Mouse (Mus musculus): ENCODE results near the gene Fbxo44. TPM values are rescaled to one million over a fixed set of nuclear protein-coding genes. Genes with fewer than 3 reads are reported as not detected.
"Not testable (repeated sequence)": the region's sequence is repeated elsewhere in the genome, so short reads cannot be mapped to it uniquely, and the experiment has no call there.

Fbxo44 gene
- polyA plus RNA-seq (2017; shearing (Covaris generic)): 1 to 10 TPM; 2.2 to 2.6 TPM

- ATAC-seq: peak; percentile 8
These were observed at the start of gene Fbxo44, which contains the start of gene Fbxo2 for GRCm38 (mm10) chr4:148160436-148161390. Gene Fbxo44, minus strand, starts transcription at chr4:148160482. Gene Fbxo2, plus strand, starts transcription at chr4:148160621.

DNA sequence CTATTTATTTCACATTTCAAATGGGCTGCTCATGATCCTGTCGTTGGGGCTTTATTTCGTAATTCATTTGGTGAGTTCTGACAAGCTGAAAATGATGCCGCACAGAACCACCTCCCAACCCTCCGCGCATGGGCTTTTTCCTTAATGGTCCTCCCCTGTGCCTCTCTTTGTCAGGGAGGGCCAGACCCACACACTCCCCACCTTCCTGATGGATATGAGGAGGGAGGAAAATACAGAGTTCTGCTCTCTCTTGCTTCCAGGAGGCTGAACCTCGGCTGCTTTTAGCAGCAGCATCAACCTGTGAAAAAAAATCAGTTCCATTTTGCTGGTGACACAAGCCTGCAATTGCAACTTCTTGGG lies 44.6 kb upstream of the Fbxo44 start:
- ATAC-seq: no peak

GRCm38 (mm10) chr4:148204061-148204872 lies 44.0 kb upstream of the Fbxo44 start:
- ATAC-seq: no peak

DNA sequence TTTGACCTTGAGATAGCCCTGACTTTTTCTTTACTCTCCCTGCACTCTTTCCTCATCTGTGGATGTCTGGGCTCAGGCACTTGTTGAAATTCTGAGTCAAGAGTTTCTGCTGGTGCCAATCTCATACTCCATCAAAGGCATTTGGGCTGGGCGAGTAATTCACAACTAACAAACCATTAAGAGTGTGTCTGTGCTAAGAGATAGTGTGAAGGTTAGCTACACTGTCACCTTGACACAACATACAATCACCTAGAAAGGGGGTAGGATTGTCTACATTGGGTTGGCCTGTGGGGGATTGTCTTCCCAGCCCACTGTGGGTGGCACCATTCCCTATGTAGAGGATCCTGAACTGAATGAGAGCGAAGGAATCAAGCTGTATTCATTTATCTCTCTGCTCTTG lies 43.3 kb upstream of the Fbxo44 start:
- no peak for ATAC-seq

DNA sequence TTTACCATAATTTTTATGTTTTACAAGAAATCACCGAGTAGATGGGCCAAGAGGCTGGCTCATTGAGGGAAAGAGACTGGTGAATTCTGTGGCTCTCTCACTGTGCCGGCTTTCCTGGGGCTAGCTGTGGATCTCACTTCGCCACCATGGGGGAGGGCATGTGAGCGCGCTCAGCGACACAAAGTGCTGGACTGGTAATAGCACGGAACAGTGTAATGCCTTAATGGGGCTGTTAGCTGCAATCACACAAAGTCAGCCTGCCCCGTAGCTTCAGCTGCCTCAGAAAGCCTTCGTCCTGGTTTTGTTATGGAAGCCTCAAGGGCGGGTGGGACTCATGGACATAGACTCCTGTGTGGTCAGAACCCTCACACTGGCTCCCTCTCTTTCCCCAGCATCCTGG lies 38.4 kb upstream of the Fbxo44 start:
- ATAC-seq: no peak

DNA sequence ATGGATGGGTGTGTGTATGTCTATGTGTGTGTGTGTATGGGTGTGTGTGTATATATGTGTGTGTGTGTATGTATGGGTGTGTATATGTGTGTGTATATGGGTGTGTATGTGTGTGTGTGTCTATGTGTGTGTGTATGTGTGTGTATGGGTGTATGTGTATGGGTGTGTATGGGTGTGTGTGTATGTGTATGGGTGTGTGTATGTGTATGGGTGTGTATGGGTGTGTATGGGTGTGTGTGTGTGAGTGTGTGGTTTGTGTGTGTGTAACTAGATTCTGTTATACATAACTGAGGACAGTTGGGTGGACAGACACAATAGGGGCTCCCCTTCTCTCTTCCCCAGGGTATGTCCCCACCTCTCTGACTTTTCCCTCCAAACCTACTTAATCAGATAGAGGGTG lies 34.1 kb upstream of the Fbxo44 start:
- no peak for ATAC-seq

DNA sequence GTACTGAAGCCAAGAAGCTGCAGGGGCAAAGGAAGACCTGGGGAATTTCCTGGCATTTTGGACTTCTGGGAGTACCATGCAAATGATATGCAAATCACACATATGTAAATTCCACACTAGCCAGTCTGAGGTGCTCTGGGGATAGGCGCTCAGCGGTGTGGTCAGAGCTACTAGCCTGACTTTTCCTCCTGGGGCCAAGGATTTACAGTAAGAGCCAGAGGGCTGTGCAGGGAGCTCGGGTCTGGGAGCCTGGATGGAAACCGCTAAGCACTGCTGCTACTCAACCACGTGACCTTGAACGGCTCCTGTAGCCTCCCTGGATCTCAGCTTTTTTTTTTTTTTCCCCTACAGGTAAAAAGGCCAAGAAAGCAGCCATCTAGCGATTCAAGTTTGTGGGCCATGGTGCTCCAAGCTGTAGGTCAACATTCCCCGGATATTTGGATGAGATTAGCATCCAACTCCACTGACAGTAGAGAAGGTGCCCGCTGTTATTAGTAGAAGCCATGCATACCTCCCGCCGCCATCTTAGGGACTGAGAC lies 32.5 kb upstream of the Fbxo44 start:
- ATAC-seq: no peak

- not testable (repeated sequence) for ATAC-seq
These were observed 28.5 kb upstream of the Fbxo44 start for GRCm38 (mm10) chr4:148188767-148189166.

GRCm38 (mm10) chr4:148185819-148186218 lies 25.5 kb upstream of the Fbxo44 start:
- no peak for ATAC-seq

GRCm38 (mm10) chr4:148184564-148184963 lies 24.3 kb upstream of the Fbxo44 start:
- no peak for ATAC-seq

DNA sequence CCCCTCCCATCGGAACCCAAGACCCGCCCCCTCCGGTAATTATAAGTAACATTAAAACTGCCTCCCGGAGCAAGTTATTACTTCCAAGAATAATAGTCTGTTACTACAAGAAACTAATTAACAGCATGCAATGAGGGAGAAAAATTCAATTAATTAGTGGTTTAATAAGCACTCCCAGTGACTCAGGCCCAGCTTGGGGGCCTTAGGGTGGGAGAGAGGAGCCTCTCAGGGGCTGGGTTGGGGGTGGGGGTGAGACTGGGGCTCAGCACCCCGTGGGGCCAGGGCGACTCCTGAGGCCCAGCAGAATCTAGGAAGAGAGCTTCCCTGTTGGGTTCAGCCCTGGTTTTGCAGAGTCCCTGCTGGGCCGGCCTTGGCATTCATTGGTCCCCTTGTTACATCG lies 22.1 kb upstream of the Fbxo44 start:
- no peak for ATAC-seq

- ATAC-seq: no peak
These were observed 21.2 kb upstream of the Fbxo44 start for GRCm38 (mm10) chr4:148181483-148181882.

DNA sequence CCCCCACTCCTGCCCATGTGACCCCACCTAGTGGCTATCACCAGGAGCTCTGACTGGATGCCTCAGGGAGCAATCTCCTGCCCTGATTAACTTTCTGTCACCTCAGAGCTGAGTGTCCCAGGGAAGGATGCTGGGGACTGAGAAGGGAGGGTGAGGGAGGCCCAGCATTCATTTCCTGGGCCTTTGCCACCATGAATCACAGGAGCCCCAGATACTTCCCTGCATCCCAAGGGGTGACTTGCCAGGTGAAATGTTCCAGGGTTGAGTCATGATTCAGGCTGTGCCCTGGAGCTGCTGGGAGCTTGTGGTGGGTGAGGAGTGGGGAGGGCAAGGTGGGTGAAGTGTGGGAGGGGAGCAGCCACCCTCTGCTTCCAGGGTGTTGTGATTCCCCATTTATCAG lies 17.4 kb upstream of the Fbxo44 start:
- no peak for ATAC-seq

DNA sequence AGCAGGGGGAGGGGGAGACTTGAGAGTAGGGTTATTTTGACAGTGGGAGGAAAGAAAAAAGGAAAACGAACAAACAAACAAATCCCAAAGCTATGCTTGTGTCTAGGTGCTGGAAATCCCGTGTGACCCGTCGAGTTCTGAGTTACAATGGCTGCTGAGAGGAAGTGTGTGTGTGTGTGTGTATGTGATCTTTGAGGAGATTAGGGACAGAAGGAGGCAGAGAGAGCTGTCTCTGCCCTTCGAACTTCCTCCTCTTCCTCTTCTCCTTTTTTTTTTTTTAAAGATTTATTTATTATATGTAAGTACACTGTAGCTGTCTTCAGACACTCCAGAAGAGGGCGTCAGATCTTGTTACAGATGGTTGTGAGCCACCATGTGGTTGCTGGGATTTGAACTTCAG lies 16.3 kb upstream of the Fbxo44 start:
- ATAC-seq: not testable (repeated sequence)

DNA sequence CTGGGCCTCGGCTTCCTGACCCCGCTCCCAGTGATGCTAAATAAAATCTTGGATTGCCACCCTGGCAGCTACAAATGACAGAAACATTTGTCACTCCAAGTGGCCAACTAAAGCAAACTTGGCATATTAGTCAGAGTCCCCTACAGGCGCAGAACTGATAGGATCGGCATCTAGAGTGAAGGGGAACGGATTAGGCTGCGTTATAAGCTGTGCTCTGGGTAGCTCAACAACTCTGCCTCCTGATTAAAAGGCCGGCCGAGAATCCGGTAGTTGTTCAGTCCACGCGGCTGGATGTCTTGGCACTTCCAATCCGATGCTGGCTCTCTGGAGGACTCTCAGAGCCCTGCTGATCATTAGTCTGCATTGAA lies 14.2 kb upstream of the Fbxo44 start:
- ATAC-seq: no peak

DNA sequence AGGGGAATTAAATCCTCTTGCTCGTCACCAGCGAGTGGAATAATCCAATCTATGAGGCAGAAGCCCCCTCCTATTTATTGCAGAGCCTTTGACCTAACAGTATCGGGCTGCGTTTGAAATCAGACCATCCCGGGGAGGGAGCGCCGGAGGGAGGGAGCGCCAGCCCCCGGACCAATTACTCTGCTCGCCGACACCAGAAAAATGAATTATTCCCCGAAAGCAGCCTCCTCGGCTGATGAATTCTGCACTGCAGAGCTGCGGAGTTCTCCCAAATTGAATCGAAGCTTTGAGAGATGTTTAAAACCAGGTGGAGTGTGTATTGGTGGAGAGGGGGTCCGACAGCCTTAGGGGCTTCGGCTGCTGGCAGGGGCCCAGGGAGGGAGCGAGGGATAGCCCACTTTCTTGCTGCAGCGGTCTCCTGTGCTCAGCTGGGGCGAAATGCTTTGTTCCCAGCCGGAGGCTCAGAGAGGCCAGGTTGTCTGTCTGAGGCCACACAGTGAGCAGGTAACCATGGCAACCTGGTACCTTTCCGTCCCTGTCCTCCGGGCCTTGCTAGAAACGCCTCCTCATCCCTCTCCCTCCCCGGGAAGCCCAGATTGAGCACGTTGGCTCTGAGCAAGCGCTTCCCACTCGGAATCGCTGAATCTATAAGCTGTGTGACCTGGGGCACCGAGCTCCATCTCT lies 13.7 kb upstream of the Fbxo44 start:
- no peak for ATAC-seq

DNA sequence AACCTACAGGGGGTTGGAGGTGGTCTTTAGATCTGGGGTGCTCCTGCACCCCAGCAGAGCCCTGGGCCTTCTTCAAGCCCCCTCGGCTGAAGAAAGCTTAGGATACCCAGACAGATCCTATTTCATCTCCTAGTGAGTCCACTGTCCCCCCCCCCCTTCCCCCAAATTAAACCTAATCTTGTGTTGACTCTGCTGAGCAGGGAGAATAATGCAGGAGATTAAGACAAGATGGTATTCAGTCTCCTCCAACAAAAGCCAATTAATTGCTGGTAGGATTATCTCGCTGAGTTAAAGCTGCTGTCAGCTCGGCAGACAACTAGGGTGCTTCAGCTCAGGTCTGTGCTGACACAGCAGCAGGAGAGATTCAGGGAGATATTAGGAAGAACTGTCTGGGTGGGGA lies 11.0 kb upstream of the Fbxo44 start:
- no peak for ATAC-seq

DNA sequence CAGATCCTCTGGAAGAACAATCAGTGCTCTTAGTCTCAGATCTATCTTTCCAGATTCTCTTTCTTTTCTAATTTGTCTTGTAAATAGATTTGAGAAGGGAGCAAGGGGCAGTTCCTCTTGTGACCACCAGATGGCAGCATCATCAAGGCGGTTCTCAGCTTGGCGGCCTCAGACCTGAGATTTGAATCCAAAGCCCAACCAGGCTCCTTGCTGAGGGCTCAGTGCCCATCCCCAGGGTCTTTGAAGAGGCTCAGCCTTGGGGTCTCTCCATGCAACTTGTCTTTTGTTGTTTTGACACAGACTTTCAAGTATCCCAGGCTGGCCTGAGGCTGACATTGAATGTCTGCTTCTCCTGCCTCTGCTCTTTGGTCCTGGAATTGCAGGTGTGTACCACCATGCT lies 10.6 kb upstream of the Fbxo44 start:
- peak; percentile 40 for ATAC-seq

DNA sequence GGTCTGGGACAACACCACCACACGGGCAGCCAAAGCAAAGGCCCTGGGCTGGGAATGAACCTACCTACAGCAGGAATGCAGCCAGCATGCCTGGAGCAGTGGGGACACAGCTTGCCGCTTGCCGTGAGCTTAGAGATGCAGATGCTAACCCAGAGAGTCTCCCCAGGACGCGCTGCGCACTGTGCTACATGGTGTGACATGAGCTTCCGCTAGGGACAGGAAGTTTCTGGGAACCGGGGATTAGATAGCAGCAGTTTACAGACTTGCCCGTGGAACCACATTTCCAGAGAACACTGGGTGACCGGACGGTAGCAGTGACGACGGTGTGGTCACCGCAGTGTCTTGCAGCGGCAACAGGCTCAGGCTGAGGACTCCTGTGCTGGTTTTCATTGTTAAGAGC lies 9.3 kb upstream of the Fbxo44 start:
- no peak for ATAC-seq

DNA sequence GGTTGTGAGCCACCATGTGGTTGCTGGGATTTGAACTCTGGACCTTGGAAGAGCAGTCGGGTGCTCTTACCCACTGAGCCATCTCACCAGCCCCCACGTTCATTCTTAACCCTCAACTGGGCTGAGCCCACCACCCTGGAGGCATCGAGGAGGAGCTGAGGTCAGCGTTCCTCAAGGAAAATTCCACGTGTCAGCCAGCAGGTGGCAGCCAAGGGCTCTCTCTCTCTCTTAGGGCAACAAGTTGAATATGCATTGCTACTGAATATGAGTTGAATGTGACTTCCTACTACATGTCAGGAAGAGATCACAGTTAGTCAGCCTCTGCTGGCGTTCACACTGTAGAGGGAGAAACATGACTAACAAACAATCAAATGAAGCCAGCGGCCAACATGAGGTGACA lies 8.0 kb upstream of the Fbxo44 start:
- ATAC-seq: peak; percentile 69

DNA sequence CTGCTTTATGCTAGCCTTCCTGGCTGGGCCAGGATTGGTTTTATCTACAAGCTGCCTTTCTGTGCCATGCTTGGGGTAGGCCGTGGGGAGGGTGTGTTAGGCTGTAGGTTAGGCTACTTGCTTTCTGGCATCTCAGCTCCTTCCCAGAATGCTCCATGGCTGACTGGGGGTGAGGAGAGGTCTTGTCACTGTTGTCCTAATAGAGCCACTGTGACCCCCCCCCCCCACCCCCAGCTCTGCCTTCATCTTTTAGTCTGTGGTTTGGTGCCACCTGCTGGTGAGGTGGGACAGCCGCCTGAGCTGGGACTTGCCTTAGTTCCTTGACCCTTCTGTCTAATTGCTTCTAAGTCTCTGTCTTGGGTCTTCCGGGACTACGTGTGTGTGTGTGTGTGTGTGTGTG lies 6.7 kb upstream of the Fbxo44 start:
- ATAC-seq: no peak

DNA sequence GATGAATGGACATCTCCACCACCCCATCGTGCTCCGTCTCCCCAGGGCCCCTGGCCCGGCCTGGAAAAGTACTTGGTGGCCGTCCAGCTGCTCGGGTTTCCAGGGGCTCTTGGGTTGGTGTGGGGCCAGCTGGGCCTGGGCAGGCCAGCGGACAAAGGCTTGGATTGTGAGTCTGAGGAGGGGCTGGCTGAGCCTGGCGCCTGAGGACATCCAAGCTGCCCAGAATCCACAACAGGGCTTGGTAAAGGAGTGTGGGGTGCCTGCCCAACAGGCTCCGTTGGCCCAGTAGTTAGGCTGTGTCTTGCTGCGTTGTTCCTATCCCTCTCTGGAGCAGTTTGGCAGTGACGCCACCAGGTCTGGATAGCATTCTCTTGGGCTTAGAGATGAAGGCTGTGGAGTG lies 6.1 kb upstream of the Fbxo44 start:
- ATAC-seq: no peak

DNA sequence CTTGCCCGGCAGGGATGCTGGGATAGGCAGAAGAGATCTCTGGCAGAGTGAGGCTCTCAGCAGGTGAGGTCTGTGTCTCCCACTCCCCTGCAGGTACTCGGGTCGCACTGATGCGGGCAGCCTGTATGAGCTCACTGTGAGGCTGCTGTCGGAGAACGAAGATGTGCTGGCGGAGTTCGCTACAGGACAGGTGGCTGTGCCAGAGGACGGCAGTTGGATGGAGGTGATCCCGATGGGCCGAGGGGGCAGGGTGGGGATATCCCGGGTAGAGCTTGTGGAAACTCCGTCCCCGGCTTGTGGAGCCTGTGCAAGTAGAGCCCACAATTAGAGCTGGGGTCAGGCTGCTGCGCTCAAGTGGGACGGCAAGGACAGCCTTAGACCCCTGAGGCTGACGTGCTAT lies 5.3 kb upstream of the Fbxo44 start:
- ATAC-seq: no peak
